Mouse (Mus musculus) ES-Bruce4 (cell line): ENCODE results near the gene Rasgef1c.
A peak's percentile ranks its signal among the peaks of the same experiment; 100 is the strongest.

Experiments used
- CTCF ChIP-seq: IDR thresholded peaks from one replicate; pipeline ENCODE4 v1.8.1; 2011; ENCODE audit warnings: low read depth, low read length
- EP300 ChIP-seq: IDR thresholded peaks from 2 replicates; pipeline ENCODE4 v1.6.1; 2011; ENCODE audit warnings: low read depth, low read length; ENCODE audit not compliant: insufficient read depth
- POLR2A ChIP-seq: IDR thresholded peaks from one replicate; pipeline ENCODE4 v1.8.1; 2011; ENCODE audit warnings: low read length; ENCODE audit not compliant: insufficient read depth

- no peak for TF ChIP-seq POLR2A
- TF ChIP-seq CTCF = peak; percentile 48
- TF ChIP-seq EP300 = no peak
These were observed at the start of gene Rasgef1c for GRCm38 (mm10) chr11:49901659-49902458.
